Mouse (Mus musculus) midbrain, embryonic 12.5 days (tissue): Measurements from ENCODE around the gene Kazald1. TPM values are rescaled to one million over a fixed set of nuclear protein-coding genes. Genes with fewer than 3 reads are reported as not detected.
A peak's percentile ranks its signal among the peaks of the same experiment; 100 is the strongest.

Experiments
- ATAC-seq: fragments of 200-750 bp; cut with Nextera tagmentation; 2 replicates; pipeline ENCODE4 v1.8.0; 2017; ENCODE audit warnings: low read depth, moderate TSS enrichment, moderate library complexity; ENCODE audit not compliant: low FRiP score
- H3K27ac ChIP-seq: fragments of 300-500 bp; sonication (generic); replicated peaks from 2 replicates; pipeline ENCODE4 v1.5.1; 2016; ENCODE audit warnings: mild to moderate bottlenecking
- H3K27me3 ChIP-seq: fragments of 300-500 bp; sonication (generic); 2 replicates; pipeline ENCODE4 v1.6.1; 2016; ENCODE audit warnings: mild to moderate bottlenecking
- H3K36me3 ChIP-seq: fragments of 300-500 bp; sonication (generic); 2 replicates; pipeline ENCODE4 v1.6.1; 2016
- H3K4me1 ChIP-seq: fragments of 300-500 bp; sonication (generic); 2 replicates; pipeline ENCODE4 v1.6.1; 2016
- H3K4me2 ChIP-seq: fragments of 300-500 bp; sonication (generic); replicated peaks from 2 replicates; pipeline ENCODE4 v1.6.1; 2016; ENCODE audit warnings: mild to moderate bottlenecking, moderate library complexity
- H3K4me3 ChIP-seq: fragments of 300-500 bp; sonication (generic); 2 replicates; pipeline ENCODE4 v1.5.1; 2016; ENCODE audit warnings: mild to moderate bottlenecking
- H3K9ac ChIP-seq: fragments of 300-500 bp; sonication (generic); replicated peaks from 2 replicates; pipeline ENCODE4 v1.6.1; 2016; ENCODE audit warnings: mild to moderate bottlenecking, moderate library complexity
- H3K9me3 ChIP-seq: fragments of 300-500 bp; sonication (generic); 2 replicates; pipeline ENCODE4 v1.6.1; 2016; ENCODE audit warnings: mild to moderate bottlenecking
- WGBS: fragments of 180-500 bp; shearing (Covaris S2); methylation state at CpG from one replicate; pipeline ENCODE4 v1.1.7; 2016; 5-methylcytosine and 5-hydroxymethylcytosine counted together
- polyA plus RNA-seq: library from polyadenylated mRNA; unstranded; fragments of >200 nt; fragmentation: Nextera tagmentation; extraction: Ambion mirVana; gene quantifications from 2 replicates; pipeline ENCODE4 v1.2.1, GENCODE M21; 2016

The Kazald1 gene
- polyA plus RNA-seq, 1 experiment from 2014 or later, result 0.97 TPM

DNA sequence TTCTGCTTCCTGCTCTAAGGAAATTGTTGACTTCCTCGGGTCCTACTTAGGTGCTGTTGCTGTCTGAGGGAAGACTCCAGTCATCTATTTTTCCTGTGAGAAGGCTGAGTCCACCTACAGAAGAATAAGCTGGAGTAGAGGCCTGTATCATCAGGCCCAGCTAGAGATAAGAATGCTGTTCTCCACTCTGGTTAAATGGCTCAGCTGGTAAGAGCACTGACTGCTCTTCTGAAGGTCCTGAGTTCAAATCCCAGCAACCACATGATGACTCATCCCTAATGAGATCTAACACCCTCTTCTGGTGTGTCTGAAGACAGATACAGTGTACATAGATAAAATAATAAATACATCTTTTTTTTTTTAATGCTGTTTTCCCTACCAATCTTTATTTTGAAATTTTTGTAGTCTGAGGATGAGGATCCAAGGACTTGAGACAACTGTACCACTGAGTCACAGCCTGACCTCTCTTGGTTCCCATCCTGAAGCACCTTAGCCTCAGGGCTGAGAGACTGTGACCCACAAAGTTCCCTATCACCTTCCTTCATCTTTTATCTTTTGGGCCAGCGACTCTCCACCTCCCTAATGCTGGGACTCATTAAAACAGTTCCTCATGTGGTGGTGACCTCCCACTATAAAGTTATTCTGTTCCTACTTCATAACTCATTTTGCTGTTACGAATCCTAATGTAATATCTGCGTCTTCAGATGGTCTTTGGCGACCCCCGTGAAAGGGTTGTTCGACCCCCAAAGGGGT, 7.1 kb upstream of the Kazald1 start:
- H3K4me1 ChIP-seq, result peaks cover 12% of the 10 kb centered on the region; the same call in 1 of the 2 replicates
- H3K9ac ChIP-seq, result no peak overlapping the region
- ATAC-seq, result no peak
- H3K36me3 ChIP-seq, result no peaks in the 10 kb centered on the region
- WGBS, result 79% methylated on average over 7 of the region's 7 CpGs
- H3K27me3 ChIP-seq, result peaks cover 72% of the 10 kb centered on the region
- H3K4me3 ChIP-seq, result no peak overlapping the region
- H3K27ac ChIP-seq, result no peak overlapping the region
- H3K9me3 ChIP-seq, result no peaks in the 10 kb centered on the region
- no peak overlapping the region for H3K4me2 ChIP-seq

GRCm38 (mm10) chr19:45073871-45074542, 1.0 kb upstream of the Kazald1 start:
- WGBS, result 8% methylated on average over 20 of the region's 20 CpGs

GRCm38 (mm10) chr19:45075323-45076035, 438 bp downstream of the Kazald1 start:
- peaks cover 76% of the 10 kb centered on the region for H3K27me3 ChIP-seq
- peaks cover 36% of the 10 kb centered on the region for H3K4me1 ChIP-seq
- H3K9ac ChIP-seq, result peak overlapping the region; percentile 63
- peak overlapping the region; percentile 87 for H3K4me2 ChIP-seq
- under 1% methylated on average over 32 of the region's 32 CpGs for WGBS
- H3K9me3 ChIP-seq, result no peaks in the 10 kb centered on the region
- peak overlapping the region; percentile 69 for H3K4me3 ChIP-seq
- 0 out of 2 replicates have a peak overlapping the region, but pooled peaks have one; percentile 86 for H3K27ac ChIP-seq
- peak; percentile 55 for ATAC-seq
- H3K36me3 ChIP-seq, result no peaks in the 10 kb centered on the region

More at GRCm38 (mm10) chr19:45073871-45074542, 1.0 kb upstream of the Kazald1 start:
- peak overlapping the region; percentile 69 for H3K4me3 ChIP-seq
- H3K27me3 ChIP-seq, result peaks cover 66% of the 10 kb centered on the region
- ATAC-seq, result peak; percentile 39; the same call in 1 of the 2 replicates
- H3K36me3 ChIP-seq, result no peaks in the 10 kb centered on the region
- peak overlapping the region; percentile 86; the same call in 1 of the 2 replicates for H3K27ac ChIP-seq
- H3K9ac ChIP-seq, result peak overlapping the region; percentile 63
- H3K4me2 ChIP-seq, result peak overlapping the region; percentile 87
- H3K4me1 ChIP-seq, result peaks cover 23% of the 10 kb centered on the region
- H3K9me3 ChIP-seq, result no peaks in the 10 kb centered on the region

DNA sequence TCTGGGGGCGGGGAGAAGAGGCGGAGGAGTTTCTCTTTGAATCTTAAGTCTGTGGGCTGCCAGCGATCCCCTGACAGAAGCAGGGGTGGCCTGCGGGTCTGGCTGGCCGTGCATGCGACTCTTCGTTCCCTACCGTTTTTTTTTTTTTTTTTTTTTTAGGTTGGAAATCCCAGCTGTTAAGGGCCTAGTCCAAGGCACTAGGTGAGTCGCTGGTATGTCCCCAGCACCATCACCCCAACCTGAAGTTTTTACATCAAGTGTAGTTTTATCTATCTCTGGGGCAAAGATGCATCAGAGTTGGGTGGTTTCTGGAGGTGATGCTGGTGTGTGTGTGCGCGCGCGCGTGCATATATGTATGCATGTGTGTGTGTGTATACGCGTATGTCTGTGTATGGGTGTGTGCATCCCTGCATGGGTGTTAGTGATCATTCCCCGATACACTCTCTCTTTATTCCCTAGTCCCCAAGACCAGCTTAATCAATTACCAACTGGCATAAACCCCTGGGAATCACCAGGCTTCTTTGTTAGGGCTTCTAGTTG, 1.1 kb downstream of the Kazald1 start:
- Histone ChIP-seq H3K9me3 (no peaks in the 10 kb centered on the region), H3K36me3 (no peaks in the 10 kb centered on the region), H3K9ac (no peak overlapping the region), H3K27me3 (peaks cover 76% of the 10 kb centered on the region), H3K4me2 (peak overlapping the region; percentile 87), H3K27ac (no peak overlapping the region), H3K4me3 (peak overlapping the region; percentile 69), H3K4me1 (peaks cover 43% of the 10 kb centered on the region)
- no peak for ATAC-seq
- 8% methylated on average over 17 of the region's 17 CpGs for WGBS

GRCm38 (mm10) chr19:45076586-45077510, 1.8 kb downstream of the Kazald1 start:
- Histone ChIP-seq H3K9me3 (no peaks in the 10 kb centered on the region), H3K9ac (no peak overlapping the region; the same call in 1 of the 2 replicates), H3K36me3 (no peaks in the 10 kb centered on the region), H3K4me2 (peak overlapping the region; percentile 52), H3K27ac (no peak overlapping the region), H3K4me3 (peak overlapping the region; percentile 69), H3K4me1 (peaks cover 43% of the 10 kb centered on the region), H3K27me3 (peaks cover 78% of the 10 kb centered on the region)
- ATAC-seq, result no peak
- under 1% methylated on average over 62 of the region's 62 CpGs for WGBS

GRCm38 (mm10) chr19:45077742-45078645, 3.0 kb downstream of the Kazald1 start:
- no peaks in the 10 kb centered on the region for H3K9me3 ChIP-seq

DNA sequence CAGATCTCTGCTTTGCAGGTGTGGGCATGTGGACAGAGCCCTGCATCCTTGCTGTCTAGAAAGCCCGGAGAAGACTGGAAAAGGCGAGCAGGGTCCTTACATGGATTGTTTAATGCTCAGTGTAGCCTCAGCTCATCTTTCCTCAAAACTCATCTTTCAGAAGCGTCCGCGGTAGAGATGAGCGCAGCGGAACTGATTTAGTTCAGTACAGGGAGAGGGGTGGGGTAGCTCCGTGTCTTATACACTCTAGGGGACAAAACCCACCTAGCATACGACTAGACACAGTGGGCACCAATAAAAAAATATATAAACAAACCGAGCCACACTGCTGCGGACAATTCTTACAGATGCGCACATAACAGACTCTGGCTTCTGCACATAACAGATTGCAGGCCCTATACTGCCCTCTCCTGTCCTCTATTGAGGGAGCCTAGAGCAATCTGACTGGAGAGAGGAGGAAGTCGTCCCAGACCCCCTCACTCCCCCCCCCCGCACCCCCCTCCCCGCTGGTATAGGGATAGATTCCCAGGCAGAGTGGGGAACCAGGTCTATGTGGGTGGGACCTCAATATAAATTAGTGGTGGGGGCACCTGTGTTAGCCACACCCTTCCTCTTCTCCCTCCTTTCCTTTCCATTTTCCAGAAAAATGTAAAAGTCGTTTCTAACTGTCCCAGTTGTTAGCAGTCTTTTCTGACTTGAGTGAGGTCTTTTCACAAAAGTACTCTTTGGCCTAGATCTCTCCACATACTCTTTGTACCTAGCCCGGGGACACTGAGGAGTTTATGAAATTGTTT, 4.1 kb downstream of the Kazald1 start:
- 4% methylated on average over 17 of the region's 17 CpGs for WGBS
- Histone ChIP-seq H3K4me3 (no peak overlapping the region), H3K4me2 (peak overlapping the region; percentile 50), H3K27ac (no peak overlapping the region), H3K27me3 (peaks cover 90% of the 10 kb centered on the region), H3K4me1 (peaks cover 40% of the 10 kb centered on the region), H3K9me3 (no peaks in the 10 kb centered on the region), H3K9ac (no peak overlapping the region), H3K36me3 (no peaks in the 10 kb centered on the region)
- ATAC-seq, result peak; percentile 5; the same call in 1 of the 2 replicates

More at GRCm38 (mm10) chr19:45077742-45078645, 3.0 kb downstream of the Kazald1 start:
- Histone ChIP-seq H3K4me1 (peaks cover 43% of the 10 kb centered on the region), H3K9ac (no peak overlapping the region), H3K27me3 (peaks cover 86% of the 10 kb centered on the region), H3K36me3 (no peaks in the 10 kb centered on the region), H3K4me3 (no peak overlapping the region), H3K4me2 (no peak overlapping the region), H3K27ac (no peak overlapping the region)
- 5% methylated on average over 20 of the region's 20 CpGs for WGBS
- ATAC-seq, result no peak

- Histone ChIP-seq H3K27ac (no peak overlapping the region), H3K27me3 (peaks cover 94% of the 10 kb centered on the region), H3K4me3 (peak overlapping the region; percentile 35), H3K9me3 (no peaks in the 10 kb centered on the region), H3K4me1 (peaks cover 40% of the 10 kb centered on the region), H3K4me2 (peak overlapping the region; percentile 50), H3K36me3 (no peaks in the 10 kb centered on the region), H3K9ac (peak overlapping the region; percentile 31; the same call in 1 of the 2 replicates)
- no peak; the same call in 1 of the 2 replicates for ATAC-seq
- under 1% methylated on average over 45 of the region's 45 CpGs for WGBS
Observed at GRCm38 (mm10) chr19:45079769-45080515, 4.9 kb downstream of the Kazald1 start.

- Histone ChIP-seq H3K9ac (peak overlapping the region; percentile 31; the same call in 1 of the 2 replicates), H3K4me2 (peak overlapping the region; percentile 50), H3K27ac (no peak overlapping the region), H3K27me3 (peaks cover 94% of the 10 kb centered on the region), H3K36me3 (no peaks in the 10 kb centered on the region), H3K4me3 (peak overlapping the region; percentile 35), H3K9me3 (no peaks in the 10 kb centered on the region), H3K4me1 (peaks cover 35% of the 10 kb centered on the region)
- under 1% methylated on average over 17 of the region's 17 CpGs for WGBS
- ATAC-seq, result no peak
Observed at GRCm38 (mm10) chr19:45080711-45081110, 5.7 kb downstream of the Kazald1 start.
